Mouse (Mus musculus): ENCODE results near the gene Pxmp2. TPM values are rescaled to one million over a fixed set of nuclear protein-coding genes. Genes with fewer than 3 reads are reported as not detected.

The Pxmp2 gene
- 100 to 1,000 TPM; 100 to 125 TPM for total RNA-seq (2021)

- intact Hi-C loops (cut with DNase I): loop anchor here (2.0 to 5.0 kb wide), 2 partner anchors 17 to 161 kb away; partner anchors contain the start of genes Fbrsl1 and Pgam5
- DNase-seq: peak; percentile 89 to 90
Observed at GRCm38 (mm10) chr5:110285770-110286445, at the start of gene Pxmp2, which contains the start of gene Pole. Gene Pxmp2, minus strand, starts transcription at chr5:110286186. Gene Pole, plus strand, starts transcription at chr5:110286306.

- no peak for DNase-seq
- intact Hi-C loops (cut with DNase I): no loop called here
Observed at GRCm38 (mm10) chr5:110330508-110330907, 44.5 kb upstream of the Pxmp2 start.

DNA sequence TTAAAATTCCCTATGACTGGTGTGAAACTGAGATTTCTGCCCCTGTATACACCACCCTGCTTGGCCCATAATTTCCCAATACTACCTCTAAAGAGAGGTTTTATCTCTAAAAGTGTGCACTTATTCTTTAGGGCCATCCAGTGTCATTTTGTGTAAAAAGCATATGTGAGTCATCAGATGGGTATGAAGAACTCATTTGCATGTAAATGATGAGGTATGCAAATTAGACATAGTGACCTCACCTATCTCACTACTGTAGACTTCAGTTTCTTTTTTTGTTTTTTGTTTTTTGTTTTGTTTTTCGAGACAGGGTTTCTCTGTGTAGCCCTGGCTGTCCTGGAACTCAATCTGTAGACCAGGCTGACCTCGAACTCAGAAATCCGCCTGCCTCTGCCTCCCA is 27.1 kb upstream of the Pxmp2 start:
- intact Hi-C loops (cut with DNase I): no loop called here
- no peak for DNase-seq

DNA sequence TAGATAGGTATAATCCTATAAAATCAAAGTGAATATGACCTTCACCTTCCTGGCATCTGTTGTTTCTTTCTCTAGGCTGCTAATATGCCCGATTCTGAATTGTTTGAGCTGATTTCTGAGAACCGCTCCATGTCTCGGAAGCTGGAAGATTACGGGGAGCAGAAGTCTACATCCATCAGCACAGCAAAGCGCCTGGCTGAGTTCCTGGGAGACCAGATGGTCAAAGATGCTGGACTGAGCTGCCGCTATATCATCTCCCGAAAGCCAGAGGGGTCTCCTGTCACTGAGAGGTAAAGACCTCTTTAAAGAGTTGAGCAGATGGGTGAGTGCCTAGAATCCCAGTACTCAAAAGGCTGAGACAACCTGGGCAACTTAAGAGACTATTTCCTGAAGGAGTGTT is 22.9 kb upstream of the Pxmp2 start:
- intact Hi-C loops (cut with DNase I): no loop called here
- no peak for DNase-seq

GRCm38 (mm10) chr5:110300591-110300990 is 14.6 kb upstream of the Pxmp2 start:
- DNase-seq: no peak

GRCm38 (mm10) chr5:110296637-110297036 is 10.7 kb upstream of the Pxmp2 start:
- DNase-seq: no peak
- intact Hi-C loops (cut with DNase I): no loop called here

More at GRCm38 (mm10) chr5:110300591-110300990, 14.6 kb upstream of the Pxmp2 start:
- intact Hi-C loops (cut with DNase I): no loop called here

DNA sequence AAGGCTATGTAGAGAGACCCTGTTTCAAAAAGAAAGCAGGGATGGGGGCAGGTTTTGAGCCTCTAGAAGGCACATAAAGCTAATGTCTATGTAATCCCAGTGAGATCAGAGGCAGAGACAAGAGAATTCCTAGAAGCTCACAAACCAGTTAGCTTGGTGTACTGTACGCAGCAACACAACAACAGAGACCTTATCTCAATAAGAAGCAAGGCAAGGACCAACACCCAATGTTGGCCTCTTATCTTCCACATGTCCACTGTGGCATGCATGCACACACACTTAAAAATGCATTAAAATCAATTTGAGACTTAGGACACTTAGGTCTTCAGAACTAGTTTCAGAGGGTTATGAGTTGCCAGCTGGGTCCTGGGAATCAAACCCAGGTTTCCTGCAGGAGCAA is 5.7 kb upstream of the Pxmp2 start:
- DNase-seq: no peak
- intact Hi-C loops (cut with DNase I): no loop called here

- intact Hi-C loops (cut with DNase I): loop anchor here (5.0 kb wide), 1 partner anchor 160 kb away; the partner anchor contains the start of gene Fbrsl1
- DNase-seq: no peak
Observed at GRCm38 (mm10) chr5:110287084-110287475, 1.1 kb upstream of the Pxmp2 start.

GRCm38 (mm10) chr5:110286446-110287083 is 579 bp upstream of the Pxmp2 start:
- DNase-seq: no peak
- intact Hi-C loops (cut with DNase I): loop anchor here (5.0 kb wide), 1 partner anchor 161 kb away; the partner anchor contains the start of gene Fbrsl1

DNA sequence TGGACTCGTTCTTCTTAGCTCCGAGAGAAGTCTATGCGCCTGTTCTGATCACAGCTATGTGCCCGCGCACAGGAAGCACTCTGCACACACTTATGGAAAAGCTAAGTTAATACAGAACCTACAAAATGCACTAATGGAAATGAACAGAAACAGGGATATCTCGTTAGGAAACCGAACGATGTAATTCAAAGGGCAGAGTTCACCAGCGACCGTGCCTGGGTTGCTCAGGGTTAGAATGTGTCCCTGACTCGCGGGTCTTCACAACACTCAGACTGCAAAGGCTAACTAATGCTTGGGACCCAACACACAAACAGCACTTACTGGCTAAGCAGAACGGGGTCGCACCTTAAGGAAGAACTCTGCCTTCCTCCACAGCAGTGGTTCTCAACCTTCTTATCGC is 830 bp downstream of the Pxmp2 start:
- peak in 1 of 2 experiments; percentile 15 for DNase-seq
- intact Hi-C loops (cut with DNase I): loop anchor here (2.0 to 5.0 kb wide), 2 partner anchors 16 to 162 kb away; partner anchors contain the start of genes Fbrsl1 and Pgam5

DNA sequence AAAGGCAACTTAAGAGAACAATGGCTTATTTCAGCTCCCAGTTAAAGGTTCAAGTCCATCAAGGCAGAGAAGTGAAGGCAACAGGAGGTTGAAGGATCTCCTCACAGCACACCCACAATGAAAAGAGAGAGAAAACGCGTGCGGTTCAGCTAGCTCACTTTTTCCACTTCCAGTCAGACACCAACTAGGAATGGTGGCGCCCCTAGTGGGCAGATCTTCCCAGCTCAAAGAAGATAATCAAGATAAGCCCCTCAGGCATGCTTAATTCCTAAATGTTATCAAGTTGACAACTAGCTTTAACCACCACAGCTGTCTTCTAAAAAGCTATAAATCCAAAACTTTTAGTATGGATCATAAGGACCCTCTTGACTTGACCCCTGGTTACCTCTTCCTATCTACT is 1.4 kb downstream of the Pxmp2 start:
- DNase-seq: peak; percentile 36 to 66

GRCm38 (mm10) chr5:110281984-110282383 is 4.0 kb downstream of the Pxmp2 start:
- DNase-seq: no peak
- intact Hi-C loops (cut with DNase I): no loop called here

More for the DNA sequence above, 1.4 kb downstream of the Pxmp2 start:
- intact Hi-C loops (cut with DNase I): loop anchor here (2.0 kb wide), 1 partner anchor 16 kb away; the partner anchor contains the start of gene Pgam5

GRCm38 (mm10) chr5:110276910-110277309 is 9.1 kb downstream of the Pxmp2 start:
- DNase-seq: no peak
- intact Hi-C loops (cut with DNase I): no loop called here

GRCm38 (mm10) chr5:110276391-110276790 is 9.6 kb downstream of the Pxmp2 start:
- intact Hi-C loops (cut with DNase I): no loop called here
- no peak for DNase-seq

GRCm38 (mm10) chr5:110274846-110275245 is 11.1 kb downstream of the Pxmp2 start:
- no peak for DNase-seq
- intact Hi-C loops (cut with DNase I): no loop called here

GRCm38 (mm10) chr5:110274147-110274546 is 11.8 kb downstream of the Pxmp2 start:
- DNase-seq: no peak
- intact Hi-C loops (cut with DNase I): no loop called here

DNA sequence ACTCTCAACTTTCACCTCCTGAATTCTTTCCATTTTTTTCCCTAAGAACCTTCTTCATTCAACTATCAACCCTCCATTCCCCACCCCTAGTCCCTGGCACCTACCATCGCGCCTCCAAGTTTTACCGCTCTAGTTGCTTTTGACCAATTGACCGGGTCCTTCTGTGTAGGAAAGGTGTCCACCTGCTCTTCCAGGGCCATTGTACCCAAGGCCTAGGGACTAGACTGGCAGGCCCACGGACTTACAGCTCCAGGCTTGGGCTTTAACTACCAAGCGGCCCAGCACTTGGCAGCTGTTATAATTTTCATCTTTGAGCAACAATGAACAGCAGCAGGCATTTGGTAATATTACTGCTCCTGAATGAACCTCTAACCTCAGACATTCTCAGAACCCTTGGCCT is 15.7 kb downstream of the Pxmp2 start:
- DNase-seq: no peak
- intact Hi-C loops (cut with DNase I): no loop called here

DNA sequence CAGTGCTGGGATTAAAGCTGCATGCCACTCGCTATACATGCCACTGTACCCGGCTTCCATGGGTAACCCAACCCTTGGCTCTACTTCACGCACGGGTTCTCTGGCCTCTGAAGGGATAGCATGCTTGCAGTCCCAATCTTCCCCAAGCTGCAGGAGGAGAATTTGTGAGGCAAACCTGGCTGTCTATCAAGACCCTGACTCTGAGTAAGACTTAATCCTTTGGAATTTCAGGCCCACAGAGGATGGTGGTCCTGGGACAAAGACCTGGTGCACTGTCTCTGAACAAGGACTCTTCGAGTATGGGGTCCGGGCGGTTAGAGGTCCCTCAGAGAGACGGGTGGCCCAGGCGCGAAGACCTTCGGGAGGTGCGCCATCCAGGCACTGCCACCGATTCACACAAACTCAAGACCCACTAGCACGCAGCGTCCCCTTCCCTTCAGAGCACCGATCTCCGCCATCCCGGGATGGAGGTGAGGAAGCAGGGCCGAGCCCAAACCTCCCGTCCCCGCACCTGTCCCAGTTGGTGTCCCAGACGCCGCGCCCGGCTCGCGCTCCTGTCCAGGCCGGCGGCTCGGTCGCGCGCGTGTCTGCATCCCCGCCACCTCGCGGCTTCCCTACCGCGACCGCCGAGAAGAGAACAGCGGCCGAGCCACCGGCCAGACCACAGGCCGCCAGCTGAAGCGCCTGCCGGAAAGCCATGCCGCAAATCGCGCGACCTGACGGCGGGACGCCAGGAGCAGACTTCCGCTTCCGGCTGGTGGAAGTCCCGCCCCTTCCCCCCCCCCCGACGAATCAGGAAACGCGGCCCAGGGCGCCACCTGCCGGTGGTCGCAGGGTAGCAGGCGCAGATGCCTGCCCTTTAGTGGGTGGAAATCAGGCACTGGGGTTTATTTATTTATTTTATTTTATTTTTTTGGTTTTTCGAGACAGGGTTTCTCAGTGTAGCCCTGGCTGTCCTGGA is 16.6 kb downstream of the Pxmp2 start, which contains the start of gene Pgam5:
TSS of gene Pgam5 (minus strand) at position 773 of the 961 bp plus-strand sequence.
- peak; percentile 91 for DNase-seq
- intact Hi-C loops (cut with DNase I): loop anchor here (2.0 to 10.0 kb wide), 2 partner anchors 15 to 345 kb away; partner anchors contain the start of gene Gm15446

DNA sequence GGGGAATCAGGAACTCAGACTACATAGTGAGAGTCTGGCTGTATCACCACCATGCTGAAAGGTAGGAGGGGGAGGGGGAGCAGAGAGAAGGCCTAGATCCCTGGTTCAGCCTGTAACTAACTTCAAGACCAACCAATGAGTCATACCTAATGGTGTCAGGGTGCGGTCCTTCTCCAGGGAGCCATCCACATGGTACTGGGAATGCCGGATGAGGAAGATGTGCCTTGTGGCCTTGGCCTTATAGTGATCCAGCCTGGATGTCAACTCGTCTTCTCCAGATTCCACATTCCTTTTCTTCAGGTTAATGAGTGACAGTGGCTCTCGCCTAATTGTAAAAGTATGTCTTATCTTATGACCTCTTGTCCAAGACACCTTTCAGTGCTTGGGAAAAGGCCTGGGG is 19.0 kb downstream of the Pxmp2 start:
- DNase-seq: no peak
- intact Hi-C loops (cut with DNase I): loop anchor here (10.0 kb wide), 1 partner anchor 342 kb away; the partner anchor contains the start of gene Gm15446

DNA sequence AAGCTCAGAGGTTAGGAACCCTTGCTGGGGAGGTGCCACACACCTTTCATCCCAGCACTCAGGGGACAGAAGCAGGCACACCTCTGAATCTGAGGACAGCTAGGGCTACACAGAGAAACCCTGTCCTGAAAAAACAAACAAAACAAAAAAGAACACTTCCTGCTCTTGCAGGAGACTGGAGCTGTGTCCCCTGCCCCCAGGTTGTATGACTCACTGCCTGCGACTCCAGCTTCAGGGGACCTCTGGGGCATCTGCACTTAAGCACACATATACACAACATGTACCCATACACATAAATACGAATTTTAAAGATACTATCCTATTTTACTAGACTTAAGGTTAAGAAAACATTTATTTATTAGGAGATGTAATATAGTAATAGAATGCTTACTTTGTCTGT is 41.9 kb downstream of the Pxmp2 start:
- DNase-seq: no peak
- intact Hi-C loops (cut with DNase I): no loop called here

All from heart, postnatal 36 days (tissue).